Mouse (Mus musculus) ovary, postnatal 36 days (tissue): Measurements from ENCODE around the gene Hmgcs1.
A peak's percentile ranks its signal among the peaks of the same experiment; 100 is the strongest.
"Not testable (repeated sequence)": the region's sequence is repeated elsewhere in the genome, so short reads cannot be mapped to it uniquely, and the experiment has no call there.

ENCODE experiments used
- DNase-seq: peaks from one replicate; pipeline ENCODE4 v3.0.0; 2022; ENCODE audit warnings: low spot score, mixed read lengths

The Hmgcs1 gene

DNA sequence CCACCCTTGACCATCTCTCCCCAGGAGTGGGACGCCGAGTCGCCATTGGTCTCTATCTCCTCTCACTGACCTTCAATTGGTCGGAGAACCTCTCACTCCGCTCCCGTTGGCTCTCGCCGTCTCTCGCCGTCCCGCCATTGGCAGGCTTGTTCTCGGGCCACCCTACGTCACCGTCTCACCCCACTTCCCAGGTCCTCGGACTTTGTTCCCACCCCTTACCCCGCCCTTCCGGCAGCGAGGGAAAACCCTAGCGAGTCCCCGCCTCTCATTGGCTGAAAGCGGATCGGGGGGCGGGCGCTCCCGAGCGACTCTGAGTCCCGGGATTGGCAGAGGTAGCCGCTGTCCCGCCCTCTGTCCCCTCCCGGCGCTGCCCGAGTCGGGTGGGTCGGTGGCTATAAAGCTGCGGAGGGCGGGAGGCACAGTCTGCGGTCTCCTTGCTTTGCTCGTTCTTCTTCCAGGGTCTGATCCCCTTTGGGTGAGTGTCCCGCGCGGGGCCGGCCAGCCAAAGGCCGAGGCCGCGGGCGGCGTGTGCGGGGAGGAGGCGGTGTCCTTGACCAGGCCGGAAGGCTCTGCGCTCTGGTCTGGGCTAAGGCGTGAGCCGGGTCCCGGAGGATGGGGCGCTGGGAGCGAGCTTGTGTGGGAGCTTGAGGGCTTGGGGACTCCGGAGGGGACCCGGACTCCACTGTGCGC is at the start of gene Hmgcs1:
Gene Hmgcs1 (plus strand): TSS at position 341 of the 690 bp plus-strand sequence.
- DNase-seq = peak; percentile 98

DNA sequence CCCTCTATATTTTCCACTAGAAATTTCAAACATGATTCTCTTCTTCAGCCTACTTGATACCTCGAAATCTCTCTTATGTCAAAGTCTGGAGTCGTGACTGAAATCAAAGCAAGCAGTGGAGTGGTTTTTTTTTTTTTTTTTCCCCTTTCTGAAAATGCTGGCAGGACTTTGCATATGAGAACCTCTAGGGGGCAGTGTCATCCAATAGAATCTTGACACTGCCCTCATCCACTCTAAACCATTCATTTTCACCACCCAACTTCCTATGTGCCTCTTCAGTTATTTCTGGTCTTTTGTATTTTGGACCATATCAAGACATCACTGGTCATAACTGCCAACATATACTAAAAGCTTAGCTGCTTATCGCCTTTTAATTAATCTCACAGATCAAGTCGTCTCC is 49.7 kb upstream of the Hmgcs1 start:
- DNase-seq = no peak

DNA sequence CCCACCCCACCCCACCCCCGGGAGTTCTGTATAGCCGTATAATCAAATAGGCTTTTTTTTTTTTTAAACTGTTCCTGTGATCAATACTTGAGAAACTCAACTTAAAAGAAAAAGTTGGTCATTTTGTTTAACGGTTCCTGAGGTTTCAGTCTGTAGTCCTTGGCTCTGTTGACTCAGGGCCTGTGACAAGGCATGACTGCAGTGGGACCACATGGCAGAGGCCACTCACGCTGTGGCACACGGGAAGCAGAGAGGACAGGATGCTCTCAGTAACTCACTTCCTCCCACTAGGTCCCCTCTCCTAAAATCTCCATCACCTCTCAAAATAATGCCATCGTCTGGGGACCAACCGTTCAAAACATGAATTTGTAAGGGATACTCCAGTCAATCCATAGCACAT is 49.0 kb upstream of the Hmgcs1 start:
- DNase-seq = no peak

DNA sequence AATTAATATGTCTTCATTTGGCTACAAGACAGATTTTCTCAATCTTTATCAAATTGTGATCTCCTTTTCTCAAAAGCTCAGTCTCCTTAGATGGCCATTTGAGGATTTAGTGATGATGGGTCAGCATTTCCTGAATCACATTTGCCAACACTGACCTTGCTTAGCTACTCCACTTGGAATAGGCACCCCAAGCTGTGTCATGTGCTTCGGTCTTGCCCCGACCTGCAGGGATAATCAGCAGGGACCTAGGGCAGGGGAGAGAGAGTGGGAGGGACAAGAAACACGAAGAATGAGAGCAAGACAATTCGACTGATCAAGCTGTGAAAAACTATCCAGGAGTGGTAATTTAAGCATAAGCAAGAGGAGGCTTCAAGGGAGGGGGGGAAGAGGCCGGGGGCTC is 45.4 kb upstream of the Hmgcs1 start:
- DNase-seq = no peak

DNA sequence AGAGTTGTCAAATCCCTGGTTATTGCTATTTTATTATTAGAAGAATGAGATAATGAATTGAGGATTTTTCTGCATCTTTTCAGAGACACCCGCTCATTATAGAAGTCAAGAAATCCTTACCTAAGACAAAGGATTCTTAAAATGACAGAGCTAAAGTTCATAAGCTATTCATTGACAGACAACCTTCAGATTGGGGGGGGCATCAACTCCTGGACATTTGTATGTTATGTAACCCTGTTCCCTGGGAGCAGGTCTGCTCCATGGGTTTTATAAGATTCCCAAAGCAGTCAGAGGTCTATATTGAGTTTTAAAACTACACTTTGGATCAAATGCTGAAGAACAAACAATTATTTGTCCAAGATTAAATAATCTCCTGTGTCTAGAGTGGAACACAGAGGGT is 43.7 kb upstream of the Hmgcs1 start:
- DNase-seq = no peak

DNA sequence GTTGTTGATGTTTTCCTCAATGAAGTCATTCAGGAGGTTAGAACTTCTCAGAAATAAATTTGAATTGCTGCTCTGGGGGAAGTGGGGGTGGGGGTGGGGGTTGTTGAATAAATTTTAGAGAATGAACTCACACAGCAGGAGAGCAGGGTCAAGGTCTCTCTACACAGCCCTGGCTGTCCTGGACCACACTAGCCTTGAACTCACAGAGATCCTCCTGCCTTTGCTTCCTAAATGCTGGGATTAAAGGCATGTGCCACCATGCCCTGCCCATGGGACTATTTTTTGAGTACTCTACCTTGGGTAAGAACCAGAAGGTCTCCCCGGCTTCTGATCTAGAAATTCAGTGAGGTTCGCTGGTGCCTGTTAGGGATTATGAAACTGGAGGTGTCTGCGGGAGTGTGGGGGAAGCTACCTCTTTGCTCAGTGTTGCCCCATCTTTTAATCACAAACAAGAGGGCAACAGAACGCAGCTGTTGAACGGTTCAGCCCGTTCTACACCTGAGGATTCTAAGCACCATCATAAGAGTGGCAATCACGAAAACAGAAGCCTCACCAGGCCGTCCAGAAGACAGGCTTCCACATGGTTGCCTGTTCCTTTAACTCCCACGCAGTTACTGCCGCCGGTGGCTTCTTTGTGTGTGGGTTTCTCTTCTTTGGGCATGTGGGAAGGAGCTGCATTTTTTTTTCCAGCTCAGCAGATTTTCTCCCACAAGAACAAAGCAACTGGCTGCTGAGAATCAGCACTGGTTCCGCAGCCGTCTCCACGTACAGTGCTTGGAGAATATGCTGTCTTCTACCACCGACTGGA is 41.1 kb upstream of the Hmgcs1 start:
- DNase-seq = no peak

DNA sequence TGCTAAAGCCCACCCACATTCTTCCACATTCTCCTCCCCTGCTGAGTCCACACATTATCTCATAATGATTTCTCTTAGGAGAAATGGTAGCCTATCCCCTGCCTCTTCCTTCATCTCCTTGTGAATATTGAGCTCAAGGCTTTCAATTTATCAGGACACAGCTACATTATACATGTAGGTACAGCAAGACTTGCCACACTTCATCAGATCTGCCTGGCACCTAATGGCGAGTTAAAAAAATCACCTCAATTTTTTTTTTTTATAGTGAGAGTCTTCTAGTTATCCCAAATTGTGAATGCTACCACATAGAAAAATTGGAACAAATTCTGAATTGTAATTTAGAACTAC is 40.5 kb upstream of the Hmgcs1 start:
- DNase-seq = no peak

DNA sequence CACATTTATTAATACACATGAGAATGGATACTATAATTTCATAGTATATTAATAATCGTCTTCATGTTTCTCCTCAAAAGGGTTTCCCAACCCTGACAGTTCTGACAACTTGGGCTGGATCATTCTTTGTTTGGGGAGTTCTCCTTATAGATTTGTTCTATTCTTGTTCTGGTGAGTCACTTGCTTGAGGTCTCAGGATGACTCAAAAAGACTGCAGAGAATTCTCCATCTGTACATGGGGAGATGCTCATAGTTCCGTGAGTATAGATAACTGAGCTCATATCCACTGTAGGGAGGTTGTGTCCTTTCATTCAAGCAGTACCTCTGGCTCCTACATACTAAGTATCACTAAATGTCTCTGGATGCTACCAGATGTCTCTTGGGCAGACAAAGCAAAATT is 35.4 kb upstream of the Hmgcs1 start:
- no peak for DNase-seq

DNA sequence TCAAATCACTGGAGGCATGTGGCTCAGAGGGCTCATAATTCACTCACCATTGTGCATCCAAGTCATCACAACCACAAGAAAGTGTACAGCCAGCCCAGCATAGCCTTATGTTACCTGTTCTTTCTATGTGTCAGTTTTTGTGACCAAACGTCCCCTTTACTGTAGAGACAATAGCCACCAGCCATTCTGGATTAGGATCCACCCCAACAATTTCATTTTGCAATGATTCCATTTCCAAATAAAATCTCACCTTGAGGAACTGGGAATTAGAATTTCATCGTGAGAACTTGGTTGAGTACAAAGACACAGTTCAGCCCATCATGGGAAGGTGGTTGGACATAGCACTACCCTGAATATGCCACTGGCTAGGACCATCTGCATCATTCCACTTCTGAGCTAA is 33.9 kb upstream of the Hmgcs1 start:
- no peak for DNase-seq

DNA sequence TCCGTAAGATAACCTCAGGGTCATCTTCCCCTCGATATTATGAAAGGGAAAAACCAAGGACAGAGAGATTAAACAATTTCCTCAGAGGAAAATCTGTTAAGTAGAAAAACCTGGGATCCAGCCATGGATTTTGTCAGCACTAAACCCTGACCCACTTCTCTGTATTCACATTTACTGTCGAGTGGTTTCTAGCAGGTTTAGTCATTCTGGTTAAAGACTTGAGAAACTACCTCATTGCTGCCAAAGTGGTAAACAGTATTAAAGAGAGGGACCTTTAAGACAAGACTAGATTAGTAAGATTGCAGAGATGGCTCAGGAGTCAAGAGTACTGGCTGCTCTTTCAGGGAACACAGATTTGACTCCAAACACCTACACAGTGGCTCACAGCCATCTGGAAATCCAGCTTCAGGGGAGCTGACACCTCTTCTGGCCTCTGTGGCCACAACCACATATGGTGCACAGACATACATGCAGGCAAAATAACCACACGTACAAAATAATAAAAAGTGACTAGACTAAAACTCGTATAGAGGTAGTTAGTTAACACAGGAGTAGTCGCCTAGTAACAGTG is 33.2 kb upstream of the Hmgcs1 start:
- DNase-seq = no peak

DNA sequence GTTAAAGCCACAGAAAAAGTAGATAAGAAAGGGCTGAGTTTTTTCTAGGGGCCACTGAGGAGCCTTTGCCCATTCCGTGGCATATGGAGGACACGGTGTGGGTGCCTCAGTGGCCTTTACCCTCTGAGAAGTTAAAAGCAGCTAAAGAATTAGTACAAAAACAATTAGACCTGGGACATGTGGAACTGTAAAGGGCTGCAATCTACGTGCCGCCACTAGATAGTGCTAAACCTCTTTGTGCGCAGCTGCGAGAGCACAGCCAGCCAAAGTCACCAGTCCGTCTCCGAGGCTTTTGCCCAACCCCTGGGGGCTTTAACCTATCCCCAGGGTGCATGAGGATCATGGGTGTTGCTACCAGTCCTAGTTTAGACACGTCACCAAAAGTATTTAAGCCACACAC is 28.8 kb upstream of the Hmgcs1 start:
- not testable (repeated sequence) for DNase-seq

DNA sequence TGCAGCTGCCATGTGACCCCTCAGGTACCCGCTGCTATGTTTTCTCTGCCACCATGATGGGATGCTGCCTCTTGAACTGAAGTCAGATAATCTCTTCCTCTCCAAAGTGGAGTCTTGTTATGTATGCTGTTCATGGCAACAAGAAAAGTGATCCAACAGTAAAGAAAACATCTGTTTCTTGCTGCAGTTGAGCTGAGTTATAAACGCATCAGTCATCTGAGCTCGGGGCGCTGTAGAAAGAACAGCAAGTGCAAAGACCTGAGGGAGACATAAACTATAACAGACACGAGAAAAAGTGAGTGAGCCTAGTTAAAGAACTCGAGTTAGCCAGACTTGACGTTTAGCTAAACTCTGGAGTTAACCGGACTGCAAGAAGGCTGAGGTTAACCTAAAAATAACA is 11.4 kb upstream of the Hmgcs1 start:
- no peak for DNase-seq

DNA sequence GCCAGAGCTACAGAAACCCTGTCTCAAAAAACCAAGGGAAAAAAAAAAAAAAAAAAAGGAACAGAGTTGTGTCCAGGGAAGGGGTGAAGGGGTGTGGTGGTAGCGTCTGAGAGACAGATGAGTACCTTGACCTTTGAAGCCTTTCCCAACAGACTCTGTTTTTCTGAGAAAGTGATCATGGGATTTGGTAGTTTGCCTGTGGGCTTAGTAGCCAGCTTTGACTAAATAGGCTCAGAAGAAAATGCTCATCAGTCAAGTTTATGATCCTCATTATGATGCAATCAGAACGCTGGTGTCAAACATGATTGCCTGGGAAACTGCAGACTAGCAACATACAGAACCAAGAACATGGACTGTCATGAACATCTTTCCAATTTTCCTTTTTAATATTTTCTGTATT is 10.5 kb upstream of the Hmgcs1 start:
- no peak for DNase-seq

DNA sequence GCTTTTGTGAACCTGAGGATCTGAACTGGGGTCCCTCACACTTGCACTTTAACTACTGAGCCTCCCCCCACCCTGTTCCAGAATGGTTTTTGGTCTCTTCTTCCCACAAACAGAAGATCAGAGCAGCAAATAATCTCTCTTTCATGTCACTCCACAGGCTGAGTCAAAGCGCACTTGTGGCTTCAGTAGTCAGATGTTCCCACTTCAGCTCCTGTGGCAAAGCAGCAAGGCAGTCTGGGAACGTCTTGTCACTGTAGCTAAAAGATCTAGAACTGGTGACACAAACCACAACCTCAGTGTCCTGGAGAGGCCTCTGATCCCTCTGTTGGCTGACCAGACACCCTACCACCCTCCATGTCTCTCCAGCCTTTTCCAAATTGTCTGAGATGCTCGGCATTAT is 9.0 kb upstream of the Hmgcs1 start:
- no peak for DNase-seq

DNA sequence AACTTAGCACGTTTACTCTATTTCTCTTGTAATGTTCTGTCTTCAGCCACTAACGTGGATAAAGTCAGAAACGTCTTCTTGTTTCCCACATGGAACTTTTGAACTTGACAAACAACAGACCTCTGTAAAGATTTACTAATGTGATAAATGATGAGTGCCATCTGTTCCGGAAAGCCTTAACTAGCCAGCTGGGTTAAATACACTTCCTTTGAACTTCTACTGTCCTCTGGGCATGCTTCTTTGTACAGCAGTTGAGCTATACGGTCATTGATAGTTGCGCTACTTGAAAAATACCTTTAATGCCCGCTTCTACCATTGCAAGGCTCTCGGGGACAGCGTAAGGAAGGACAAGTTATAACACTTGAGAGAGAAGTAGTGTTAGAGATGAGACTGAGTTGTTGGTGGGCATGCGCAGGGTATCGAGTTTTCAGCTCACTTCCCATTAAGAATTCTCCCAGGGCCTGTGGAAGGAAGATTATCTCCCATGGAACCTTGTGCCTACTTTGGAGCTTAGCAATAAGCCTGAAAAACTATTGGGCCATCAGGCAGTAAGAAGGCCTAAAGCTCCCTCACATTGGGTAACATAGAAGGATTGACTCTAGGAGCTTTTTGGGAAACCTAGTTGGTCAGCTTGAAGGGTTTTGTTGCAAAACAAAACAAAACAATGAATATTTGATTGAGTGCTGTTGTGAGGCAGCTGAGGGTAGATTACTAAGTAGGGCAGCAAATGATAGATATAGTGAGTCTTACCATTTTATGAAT is 5.6 kb upstream of the Hmgcs1 start:
- no peak for DNase-seq

DNA sequence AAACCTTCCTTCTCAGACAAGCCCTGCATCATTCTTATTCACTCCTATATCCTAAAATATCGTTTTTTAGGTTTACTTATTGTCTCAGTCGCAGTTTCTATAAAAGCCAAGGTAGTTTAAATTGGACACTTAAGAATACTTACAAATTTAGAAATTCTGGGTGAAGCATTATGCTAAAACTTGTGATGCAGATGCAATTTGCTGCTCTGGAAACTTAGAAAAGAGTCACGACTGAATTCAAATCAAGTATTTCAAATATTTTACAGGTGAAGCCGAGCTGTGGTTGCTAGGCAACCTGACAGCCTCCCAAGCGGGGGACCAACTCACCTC is 505 bp upstream of the Hmgcs1 start:
- DNase-seq = no peak

DNA sequence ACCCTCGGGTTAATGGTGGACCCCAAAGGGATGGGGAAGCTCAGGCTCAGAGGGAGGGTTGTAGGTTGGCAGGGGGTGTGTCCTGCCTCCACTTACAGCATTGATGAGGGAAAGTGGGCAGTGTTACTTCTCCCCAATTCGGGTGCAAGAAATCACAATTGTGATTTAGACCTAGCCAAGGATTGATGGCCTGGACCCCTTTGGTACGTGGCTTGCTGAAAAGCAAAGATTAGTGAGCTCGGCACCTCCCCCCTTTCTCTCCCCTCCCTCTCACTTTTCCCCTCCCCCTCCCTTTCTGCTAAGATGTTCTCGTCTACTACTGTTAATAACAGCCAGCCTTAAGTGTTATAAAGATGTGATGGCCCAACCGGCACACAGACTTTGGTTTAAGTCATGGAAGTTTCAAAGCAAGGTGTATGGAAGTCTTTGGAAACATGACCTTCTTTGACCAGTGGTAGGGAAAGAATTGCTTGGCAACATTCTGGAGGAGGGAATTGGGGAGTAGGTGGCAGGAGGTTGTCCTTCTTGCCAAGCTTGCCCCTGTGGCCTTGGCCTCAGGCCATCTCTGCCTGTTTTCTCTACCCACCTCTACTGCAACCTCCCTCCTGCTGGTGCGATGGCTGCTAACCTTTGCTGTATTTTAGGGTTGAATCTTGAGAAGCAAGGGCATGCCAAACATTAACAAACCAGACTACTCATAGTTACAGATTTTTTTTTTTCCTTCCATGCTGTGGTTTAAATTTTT is 869 bp downstream of the Hmgcs1 start:
- DNase-seq = peak; percentile 29

DNA sequence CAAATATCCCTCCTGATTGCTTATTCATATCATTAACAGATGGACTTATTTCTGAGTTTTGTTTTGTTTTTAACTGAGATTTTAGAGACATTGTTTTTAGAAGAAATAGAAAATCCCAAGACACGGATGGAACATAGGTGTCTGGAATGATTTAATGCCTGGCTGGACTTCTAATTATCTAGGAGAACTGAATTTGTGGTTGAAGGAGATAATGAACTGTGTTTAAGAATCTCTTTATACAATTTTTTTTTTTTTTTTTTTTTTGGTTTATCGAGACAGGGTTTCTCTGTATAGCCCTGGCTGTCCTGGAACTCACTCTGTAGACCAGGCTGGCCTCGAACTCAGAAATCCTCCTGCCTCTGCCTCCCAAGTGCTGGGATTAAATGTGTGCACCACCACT is 1.8 kb downstream of the Hmgcs1 start:
- DNase-seq = not testable (repeated sequence)

DNA sequence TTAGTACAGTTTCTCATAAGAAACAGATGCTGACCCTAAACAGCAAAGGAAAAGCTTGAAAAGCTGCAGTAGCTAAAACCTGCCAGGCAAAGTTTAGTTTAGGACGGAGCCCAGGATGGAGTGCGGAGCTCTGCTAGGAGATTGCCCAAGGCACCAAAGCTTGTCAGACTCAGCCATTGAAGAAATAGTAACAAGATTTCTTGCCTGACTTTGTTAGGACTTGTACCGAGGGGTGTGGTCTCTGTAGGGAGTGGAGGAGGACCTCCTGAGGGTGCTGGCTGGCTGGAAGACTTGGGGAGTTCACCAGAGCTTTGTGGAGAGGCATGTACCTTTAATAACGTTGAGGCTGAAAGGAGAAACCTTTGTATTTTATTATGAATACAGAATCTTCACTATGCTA is 5.5 kb downstream of the Hmgcs1 start:
- DNase-seq = no peak

DNA sequence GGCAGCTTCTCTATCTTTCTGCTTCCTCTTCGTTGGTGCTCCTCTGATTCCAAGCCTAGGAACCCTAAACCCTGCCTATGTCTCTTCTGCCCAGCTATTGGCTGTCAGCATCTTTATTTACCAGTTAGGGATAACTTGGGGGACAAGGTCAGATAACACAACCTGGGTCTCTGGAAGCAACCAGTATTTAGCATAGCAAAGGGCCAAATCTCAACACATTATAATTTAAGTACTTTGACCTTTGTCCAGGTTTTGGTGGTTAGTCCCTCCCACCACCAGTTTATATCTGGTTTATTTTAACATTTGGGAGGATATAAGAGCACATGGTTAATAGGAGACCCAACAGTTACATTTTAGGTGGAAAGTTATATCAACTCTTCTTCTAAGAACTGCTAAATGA is 6.3 kb downstream of the Hmgcs1 start:
- no peak for DNase-seq

DNA sequence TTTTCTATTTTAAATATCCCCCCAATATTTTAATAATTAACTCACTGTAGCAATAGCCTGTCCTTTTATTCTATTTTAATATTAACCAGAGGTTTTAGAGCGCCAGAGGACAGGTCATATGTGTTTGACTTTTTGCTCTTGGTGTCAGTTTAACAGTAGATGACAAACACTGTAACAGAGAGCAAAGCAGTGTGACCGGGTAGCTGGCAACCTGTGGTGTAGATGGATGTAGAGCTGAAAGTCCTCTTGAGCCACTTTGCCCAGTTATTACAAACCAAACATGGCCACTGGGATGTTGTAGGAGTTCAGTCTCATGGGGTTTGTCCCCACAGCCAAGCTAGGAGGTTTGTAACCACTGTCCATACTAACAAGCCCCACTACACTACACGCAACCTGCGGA is 8.3 kb downstream of the Hmgcs1 start:
- DNase-seq = no peak

DNA sequence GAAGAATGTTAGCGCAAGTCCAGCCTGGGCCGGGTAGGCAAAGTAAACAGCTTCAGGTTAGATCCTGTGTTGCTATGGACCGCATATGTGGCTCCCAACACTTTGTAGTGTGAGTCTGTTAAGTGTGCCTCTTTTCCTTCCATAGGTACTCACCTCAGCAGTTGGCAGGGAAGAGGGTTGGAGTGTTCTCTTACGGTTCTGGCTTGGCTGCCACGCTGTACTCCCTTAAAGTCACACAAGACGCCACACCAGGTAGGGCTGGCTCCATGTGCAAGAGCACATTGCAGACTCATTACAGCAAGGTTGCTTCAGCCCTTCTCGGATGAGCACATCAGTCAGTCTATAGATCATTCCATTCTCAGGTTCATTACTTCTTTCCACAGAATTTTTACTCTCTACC is 14.1 kb downstream of the Hmgcs1 start:
- no peak for DNase-seq
